Mouse (Mus musculus): ENCODE results near the gene Fbp1. TPM values are rescaled to one million over a fixed set of nuclear protein-coding genes. Genes with fewer than 3 reads are reported as not detected.

Fbp1 gene
- not detected for polyA plus RNA-seq (2015; fragmentation: Illumina TruSeq; extraction: RNeasy Lipid Tissue Mini Kit (QIAGEN cat#74804); ENCODE audit: insufficient read depth, low read depth, low replicate concordance)

GRCm38 (mm10) chr13:62887712-62888441 lies at the start of gene Fbp1:
Fbp1 (minus strand) TSS chr13:62888282.

GRCm38 (mm10) chr13:62857941-62858915 lies 29.9 kb downstream of the Fbp1 start, which contains the start of gene Fbp2:
Fbp2 (minus strand) TSS chr13:62858422.

Other genes with a start within 250 kb of the Fbp1 start
- 2.1 TPM for gene Platr25, start 127.6 kb downstream of the Fbp1 start, polyA plus RNA-seq (2015; fragmentation: Illumina TruSeq; extraction: RNeasy Lipid Tissue Mini Kit (QIAGEN cat#74804); ENCODE audit: insufficient read depth, low read depth, low replicate concordance)
- gene Gm5141, start 102.5 kb downstream of the Fbp1 start, polyA plus RNA-seq (2015; fragmentation: Illumina TruSeq; extraction: RNeasy Lipid Tissue Mini Kit (QIAGEN cat#74804); ENCODE audit: insufficient read depth, low read depth, low replicate concordance) = 0.50 TPM
- gene Fbp2, start 29.9 kb downstream of the Fbp1 start, polyA plus RNA-seq (2015; fragmentation: Illumina TruSeq; extraction: RNeasy Lipid Tissue Mini Kit (QIAGEN cat#74804); ENCODE audit: insufficient read depth, low read depth, low replicate concordance) = 1.7 TPM
- gene 2010111I01Rik, start 76.6 kb upstream of the Fbp1 start, polyA plus RNA-seq (2015; fragmentation: Illumina TruSeq; extraction: RNeasy Lipid Tissue Mini Kit (QIAGEN cat#74804); ENCODE audit: insufficient read depth, low read depth, low replicate concordance) = 61.7 TPM